Mouse (Mus musculus) ES-Bruce4 (cell line): ENCODE measurements around the gene Marveld3. TPM values are rescaled to one million over a fixed set of nuclear protein-coding genes. Genes with fewer than 3 reads are reported as not detected.

ENCODE experiments used
- H3K27ac ChIP-seq: 2 replicates; pipeline ENCODE4 v1.5.1; 2012; ENCODE audit warnings: low read length, inconsistent platforms; ENCODE audit not compliant: insufficient read depth
- H3K27me3 ChIP-seq: 2 replicates; pipeline ENCODE4 v1.6.1; 2012; ENCODE audit warnings: mild to moderate bottlenecking, low read length, inconsistent platforms; ENCODE audit not compliant: control insufficient read depth, poor library complexity, insufficient read depth, severe bottlenecking
- H3K36me3 ChIP-seq: 2 replicates; pipeline ENCODE4 v1.6.1; 2012; ENCODE audit warnings: inconsistent platforms, mild to moderate bottlenecking, low read length, moderate library complexity; ENCODE audit not compliant: control insufficient read depth, poor library complexity, insufficient read depth, severe bottlenecking
- H3K4me1 ChIP-seq: one replicate; pipeline ENCODE4 v1.8.1; 2011; ENCODE audit warnings: low read length; ENCODE audit not compliant: control insufficient read depth, insufficient read depth
- H3K4me3 ChIP-seq: 2 replicates; pipeline ENCODE4 v1.5.1; 2011; ENCODE audit warnings: low read depth, mild to moderate bottlenecking, low read length
- H3K9ac ChIP-seq: 2 replicates; pipeline ENCODE4 v1.6.1; 2012; ENCODE audit warnings: low read depth, mild to moderate bottlenecking, inconsistent platforms; ENCODE audit not compliant: poor library complexity, severe bottlenecking
- H3K9me3 ChIP-seq: replicated peaks from 2 replicates; pipeline ENCODE4 v1.6.1; 2012; ENCODE audit warnings: mild to moderate bottlenecking, low read length, inconsistent platforms; ENCODE audit not compliant: control insufficient read depth, poor library complexity, insufficient read depth, severe bottlenecking
- CTCF ChIP-seq: IDR thresholded peaks from one replicate; pipeline ENCODE4 v1.8.1; 2011; ENCODE audit warnings: low read depth, low read length
- EP300 ChIP-seq: IDR thresholded peaks from 2 replicates; pipeline ENCODE4 v1.6.1; 2011; ENCODE audit warnings: low read depth, low read length; ENCODE audit not compliant: insufficient read depth
- POLR2A ChIP-seq: IDR thresholded peaks from one replicate; pipeline ENCODE4 v1.8.1; 2011; ENCODE audit warnings: low read length; ENCODE audit not compliant: insufficient read depth
- polyA plus RNA-seq: library from polyadenylated mRNA; stranded (reverse); fragments of >200 nt; gene quantifications from 2 replicates; pipeline ENCODE4 v1.2.4, GENCODE M21; 2011; ENCODE audit warnings: low read depth; ENCODE audit not compliant: missing spikeins, insufficient read depth, insufficient read length

The Marveld3 gene
- polyA plus RNA-seq, 1 experiment: 9.3 TPM

- Histone ChIP-seq H3K4me3 (no peak overlapping the region), H3K9me3 (no peaks in the 10 kb centered on the region; the same call in 1 of the 2 replicates), H3K27ac (no peak overlapping the region), H3K9ac (no peak overlapping the region), H3K27me3 (no peaks in the 10 kb centered on the region), H3K4me1 (no peaks in the 10 kb centered on the region), H3K36me3 (no peaks in the 10 kb centered on the region)
- TF ChIP-seq EP300: no peak
- TF ChIP-seq POLR2A: no peak
- no peak for TF ChIP-seq CTCF
Observed at GRCm38 (mm10) chr8:109920406-109921390, 41.3 kb downstream of the Marveld3 start.

- TF ChIP-seq CTCF: peak; percentile 45
- no peak for TF ChIP-seq EP300
- no peaks in the 10 kb centered on the region for H3K27me3 ChIP-seq
Observed at GRCm38 (mm10) chr8:109917277-109917676, 44.7 kb downstream of the Marveld3 start.

DNA sequence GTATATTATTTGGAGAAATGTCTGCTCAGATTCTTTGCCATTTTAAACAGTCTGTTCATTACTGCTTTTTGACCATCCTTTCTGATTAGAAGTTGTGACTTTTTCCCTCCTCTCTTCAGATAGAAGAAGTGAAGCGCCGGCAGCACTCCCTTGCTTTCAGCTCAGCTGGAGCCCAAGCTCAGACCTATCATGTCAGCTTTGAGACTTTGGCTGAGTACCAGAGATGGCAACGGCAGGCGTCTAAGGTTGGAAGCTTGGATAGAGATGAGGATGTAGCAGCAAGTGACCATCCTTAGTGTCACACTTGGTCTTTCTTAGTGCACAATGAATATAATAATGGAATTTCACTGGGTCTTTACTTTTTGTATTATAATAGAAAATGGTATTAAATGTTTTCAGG is 54.6 kb downstream of the Marveld3 start:
- Histone ChIP-seq H3K9ac (no peak overlapping the region), H3K4me3 (no peak overlapping the region), H3K4me1 (no peaks in the 10 kb centered on the region), H3K36me3 (no peaks in the 10 kb centered on the region), H3K27ac (no peak overlapping the region), H3K9me3 (no peaks in the 10 kb centered on the region), H3K27me3 (no peaks in the 10 kb centered on the region)
- TF ChIP-seq CTCF: no peak
- no peak for TF ChIP-seq EP300
- TF ChIP-seq POLR2A: no peak

More at GRCm38 (mm10) chr8:109917277-109917676, 44.7 kb downstream of the Marveld3 start:
- H3K4me3 ChIP-seq: no peak overlapping the region
- no peak overlapping the region for H3K27ac ChIP-seq
- no peaks in the 10 kb centered on the region; the same call in 1 of the 2 replicates for H3K9me3 ChIP-seq
- no peak overlapping the region for H3K9ac ChIP-seq
- H3K4me1 ChIP-seq: no peaks in the 10 kb centered on the region
- H3K36me3 ChIP-seq: no peaks in the 10 kb centered on the region

- no peaks in the 10 kb centered on the region for H3K36me3 ChIP-seq
Observed at GRCm38 (mm10) chr8:109906907-109907306, 55.1 kb downstream of the Marveld3 start.

DNA sequence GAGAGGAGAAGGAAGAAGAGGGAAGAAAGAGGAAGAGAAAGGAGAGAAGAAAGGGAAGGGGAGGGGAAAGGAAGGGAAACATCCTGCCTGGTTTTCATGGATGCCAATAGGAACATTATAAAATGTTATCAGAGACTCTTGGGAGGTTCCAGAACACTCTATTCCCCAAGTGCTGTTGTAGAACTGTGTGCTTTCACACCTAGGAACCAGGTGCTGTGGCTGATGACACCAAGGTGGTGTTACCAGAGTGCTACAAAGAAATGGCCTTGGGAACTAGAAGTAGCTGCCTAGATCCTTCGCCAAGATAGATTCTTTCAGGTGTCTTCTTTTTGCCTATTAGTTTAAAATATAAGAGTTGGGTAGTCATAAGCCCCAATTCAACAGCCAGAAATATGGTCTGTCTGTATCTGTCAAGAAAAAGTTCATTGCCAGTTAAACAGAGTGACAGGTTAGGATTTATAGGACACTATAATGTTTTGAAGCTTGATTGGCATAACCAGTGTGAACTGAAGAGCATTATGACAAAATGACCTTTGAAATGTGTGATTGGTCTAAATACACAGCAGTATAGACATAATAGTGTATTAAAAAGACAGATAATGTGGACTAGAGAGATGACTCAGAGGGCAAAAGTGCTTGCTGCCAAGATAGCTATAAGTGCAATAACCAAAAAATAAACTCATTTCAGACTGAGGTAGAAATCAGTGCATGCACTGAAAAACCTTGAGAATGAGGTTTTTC is 56.9 kb downstream of the Marveld3 start:
- Histone ChIP-seq H3K9me3 (no peaks in the 10 kb centered on the region), H3K4me1 (no peaks in the 10 kb centered on the region), H3K27me3 (no peaks in the 10 kb centered on the region), H3K9ac (no peak overlapping the region), H3K4me3 (no peak overlapping the region), H3K27ac (no peak overlapping the region), H3K36me3 (no peaks in the 10 kb centered on the region)
- TF ChIP-seq POLR2A (no peak), EP300 (no peak), CTCF (no peak)

More at GRCm38 (mm10) chr8:109906907-109907306, 55.1 kb downstream of the Marveld3 start:
- Histone ChIP-seq H3K4me3 (no peak overlapping the region), H3K4me1 (no peaks in the 10 kb centered on the region), H3K9ac (no peak overlapping the region), H3K9me3 (no peaks in the 10 kb centered on the region), H3K27ac (no peak overlapping the region), H3K27me3 (no peaks in the 10 kb centered on the region)
- TF ChIP-seq EP300 (no peak), POLR2A (no peak), CTCF (no peak)
